Mouse (Mus musculus) heart, embryonic 16.5 days (tissue): ENCODE results near the gene Gmds. TPM values are rescaled to one million over a fixed set of nuclear protein-coding genes. Genes with fewer than 3 reads are reported as not detected.

Experiments used
- ATAC-seq: fragments of 200-750 bp; cut with Nextera tagmentation; replicated peaks from 2 replicates; pipeline ENCODE4 v1.8.0; 2017; ENCODE audit warnings: moderate number of reproducible peaks; ENCODE audit not compliant: insufficient read depth, low FRiP score; ENCODE audit errors: extremely low read depth
- H3K27ac ChIP-seq: fragments of 300-500 bp; sonication (generic); 2 replicates; pipeline ENCODE4 v1.5.1; 2014; ENCODE audit warnings: mild to moderate bottlenecking, low read length, control low read depth, moderate library complexity
- H3K27me3 ChIP-seq: fragments of 300-500 bp; sonication (generic); 2 replicates; pipeline ENCODE4 v1.6.1; 2014; ENCODE audit warnings: low read length, mixed read lengths; ENCODE audit not compliant: control insufficient read depth, insufficient read depth
- H3K36me3 ChIP-seq: fragments of 300-500 bp; sonication (generic); 2 replicates; pipeline ENCODE4 v1.6.1; 2014; ENCODE audit not compliant: control insufficient read depth, insufficient read depth
- H3K4me1 ChIP-seq: fragments of 300-500 bp; sonication (generic); 2 replicates; pipeline ENCODE4 v1.6.1; 2014; ENCODE audit warnings: low read length, mixed read lengths; ENCODE audit not compliant: control insufficient read depth, insufficient read depth
- H3K4me2 ChIP-seq: fragments of 300-500 bp; sonication (generic); 2 replicates; pipeline ENCODE4 v1.6.1; 2014; ENCODE audit warnings: low read depth, mild to moderate bottlenecking, control low read depth, low read length
- H3K4me3 ChIP-seq: fragments of 300-500 bp; sonication (generic); 2 replicates; pipeline ENCODE4 v1.5.1; 2014; ENCODE audit warnings: mild to moderate bottlenecking, control low read depth, low read length
- H3K9ac ChIP-seq: fragments of 300-500 bp; sonication (generic); 2 replicates; pipeline ENCODE4 v1.6.1; 2014; ENCODE audit warnings: low read length, control low read depth
- H3K9me3 ChIP-seq: fragments of 300-500 bp; sonication (generic); replicated peaks from 2 replicates; pipeline ENCODE4 v1.6.1; 2016; ENCODE audit warnings: low read length; ENCODE audit not compliant: control insufficient read depth
- WGBS: fragments of 180-500 bp; shearing (Covaris S2); extraction: QIAGEN DNeasy Blood & Tissue Kit; methylation state at CpG from one replicate; pipeline ENCODE4 v1.1.7; 2014; 5-methylcytosine and 5-hydroxymethylcytosine counted together
- polyA plus RNA-seq: library from polyadenylated mRNA; unstranded; fragments of >200 nt; fragmentation: Nextera tagmentation; extraction: Ambion mirVana; gene quantifications from 2 replicates; pipeline ENCODE4 v1.2.1, GENCODE M21; 2015

Gmds gene
- polyA plus RNA-seq, 1 experiment from 2014 or later: 21.8 TPM

DNA sequence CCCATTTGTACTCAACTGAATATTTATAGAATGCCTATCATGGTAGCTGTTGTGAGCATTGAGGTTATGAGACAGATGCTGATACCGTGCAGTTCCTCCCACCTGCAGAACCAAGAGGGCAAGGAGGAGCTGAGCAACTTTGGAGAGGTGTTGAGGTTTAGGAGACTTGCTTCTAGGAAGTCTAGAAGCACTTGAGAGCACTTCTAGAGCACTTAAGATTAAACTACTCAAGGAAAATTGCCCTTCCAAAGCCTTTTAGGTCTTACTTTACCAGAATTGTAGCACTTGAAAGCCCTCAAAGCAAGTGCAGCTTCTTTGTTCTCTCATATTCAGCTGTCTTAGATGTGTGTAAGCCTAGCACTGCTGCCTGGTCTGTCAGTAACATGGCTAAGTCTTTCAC, 409.2 kb downstream of the Gmds start:
- H3K27ac ChIP-seq: no peak overlapping the region
- H3K4me2 ChIP-seq: no peak overlapping the region
- H3K9ac ChIP-seq: no peak overlapping the region
- H3K27me3 ChIP-seq: no peaks in the 10 kb centered on the region
- H3K9me3 ChIP-seq: no peaks in the 10 kb centered on the region
- 37% methylated on average over 1 of the region's 1 CpGs for WGBS
- H3K36me3 ChIP-seq: no peaks in the 10 kb centered on the region
- no peak for ATAC-seq
- no peak overlapping the region for H3K4me3 ChIP-seq
- H3K4me1 ChIP-seq: no peaks in the 10 kb centered on the region

DNA sequence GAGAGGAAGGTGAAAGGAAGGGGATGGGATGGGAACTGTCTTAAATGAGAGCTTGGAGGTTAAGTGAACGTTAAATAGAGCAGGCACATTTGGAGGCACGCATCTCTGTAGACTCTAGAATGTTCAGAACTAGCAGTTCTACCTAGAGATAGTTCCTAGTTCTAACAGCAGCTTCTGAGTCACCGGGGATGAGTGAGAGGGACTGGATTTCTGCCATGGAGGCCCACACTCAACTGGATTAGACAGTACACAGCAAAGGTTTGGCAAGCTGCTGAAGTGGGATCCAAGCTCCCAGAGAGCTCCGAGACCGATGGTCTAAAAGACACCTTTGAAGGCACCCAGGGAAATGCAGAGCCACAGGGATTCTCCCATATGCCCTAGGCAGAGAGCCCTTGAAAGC, 411.9 kb downstream of the Gmds start:
- Histone ChIP-seq H3K27me3 (no peaks in the 10 kb centered on the region), H3K4me3 (no peak overlapping the region), H3K36me3 (no peaks in the 10 kb centered on the region), H3K9me3 (no peaks in the 10 kb centered on the region), H3K27ac (no peak overlapping the region), H3K4me1 (no peaks in the 10 kb centered on the region), H3K9ac (no peak overlapping the region), H3K4me2 (no peak overlapping the region)
- WGBS: 75% methylated on average over 5 of the region's 5 CpGs
- ATAC-seq: no peak

DNA sequence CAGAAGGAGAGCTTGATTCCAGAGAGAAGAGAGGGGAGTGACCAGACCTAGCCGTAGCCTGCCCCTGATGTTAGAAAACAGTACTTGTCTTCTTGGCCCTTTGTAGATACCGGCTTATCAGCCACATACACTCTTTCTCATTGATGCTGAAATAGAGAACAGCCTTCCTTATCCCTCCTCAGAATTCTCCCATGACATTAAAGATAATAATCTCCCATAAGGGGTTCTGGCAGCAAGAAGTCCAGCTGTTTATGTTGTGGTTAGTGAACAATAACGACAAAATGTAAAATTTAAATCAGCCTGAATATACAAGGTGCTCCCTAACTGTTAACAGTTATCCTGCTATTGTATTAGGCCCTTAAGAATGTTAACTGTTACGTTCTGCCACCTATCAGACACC, 414.0 kb downstream of the Gmds start:
- H3K27me3 ChIP-seq: no peaks in the 10 kb centered on the region
- no peaks in the 10 kb centered on the region for H3K9me3 ChIP-seq
- no peak overlapping the region for H3K4me3 ChIP-seq
- H3K4me1 ChIP-seq: no peaks in the 10 kb centered on the region
- no peak overlapping the region for H3K9ac ChIP-seq
- H3K27ac ChIP-seq: no peak overlapping the region
- no peak for ATAC-seq
- no peak overlapping the region for H3K4me2 ChIP-seq
- WGBS: 58% methylated on average over 4 of the region's 4 CpGs
- no peaks in the 10 kb centered on the region for H3K36me3 ChIP-seq

GRCm38 (mm10) chr13:31919716-31920115, 418.8 kb downstream of the Gmds start:
- Histone ChIP-seq H3K9me3 (no peaks in the 10 kb centered on the region), H3K4me2 (no peak overlapping the region), H3K36me3 (no peaks in the 10 kb centered on the region), H3K27me3 (no peaks in the 10 kb centered on the region), H3K4me1 (peaks cover 9% of the 10 kb centered on the region; the same call in 1 of the 2 replicates), H3K27ac (no peak overlapping the region), H3K9ac (no peak overlapping the region), H3K4me3 (no peak overlapping the region)
- WGBS: 77% methylated on average over 2 of the region's 2 CpGs
- no peak for ATAC-seq

DNA sequence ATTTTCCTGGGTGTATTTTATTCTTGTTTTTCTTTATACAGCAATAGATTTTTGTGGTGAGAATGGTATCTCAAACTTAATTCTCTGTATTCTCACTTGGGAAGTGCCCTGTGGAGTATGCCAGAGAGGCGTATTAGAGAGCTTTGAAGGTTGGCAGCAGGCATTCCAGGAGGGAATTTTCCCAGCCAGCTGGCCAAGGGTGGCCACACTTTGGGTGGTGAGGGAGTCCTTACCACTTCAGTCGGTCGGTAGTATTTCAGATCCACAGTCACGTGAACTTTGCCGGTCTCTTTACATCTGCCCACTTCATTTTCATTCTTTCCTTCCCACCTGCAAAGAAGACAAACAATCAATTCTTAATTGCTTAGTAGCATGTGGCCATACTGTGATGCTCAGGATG, 421.2 kb downstream of the Gmds start:
- no peaks in the 10 kb centered on the region for H3K27me3 ChIP-seq
- no peaks in the 10 kb centered on the region for H3K9me3 ChIP-seq
- no peak overlapping the region for H3K9ac ChIP-seq
- ATAC-seq: no peak
- no peak overlapping the region for H3K27ac ChIP-seq
- H3K4me3 ChIP-seq: no peak overlapping the region
- H3K36me3 ChIP-seq: no peaks in the 10 kb centered on the region
- WGBS: 65% methylated on average over 5 of the region's 5 CpGs
- H3K4me2 ChIP-seq: no peak overlapping the region
- peaks cover 9% of the 10 kb centered on the region; the same call in 1 of the 2 replicates for H3K4me1 ChIP-seq

- peak; percentile 55; the same call in 1 of the 2 replicates for ATAC-seq
- H3K36me3 ChIP-seq: no peaks in the 10 kb centered on the region
- H3K4me1 ChIP-seq: peaks cover 9% of the 10 kb centered on the region; the same call in 1 of the 2 replicates
- no peak overlapping the region for H3K4me2 ChIP-seq
- no peak overlapping the region for H3K27ac ChIP-seq
- no peak overlapping the region for H3K4me3 ChIP-seq
- H3K9me3 ChIP-seq: no peaks in the 10 kb centered on the region
- H3K9ac ChIP-seq: no peak overlapping the region
- no peaks in the 10 kb centered on the region for H3K27me3 ChIP-seq
- 61% methylated on average over 6 of the region's 6 CpGs for WGBS
Observed at GRCm38 (mm10) chr13:31915748-31916147, 422.8 kb downstream of the Gmds start.

DNA sequence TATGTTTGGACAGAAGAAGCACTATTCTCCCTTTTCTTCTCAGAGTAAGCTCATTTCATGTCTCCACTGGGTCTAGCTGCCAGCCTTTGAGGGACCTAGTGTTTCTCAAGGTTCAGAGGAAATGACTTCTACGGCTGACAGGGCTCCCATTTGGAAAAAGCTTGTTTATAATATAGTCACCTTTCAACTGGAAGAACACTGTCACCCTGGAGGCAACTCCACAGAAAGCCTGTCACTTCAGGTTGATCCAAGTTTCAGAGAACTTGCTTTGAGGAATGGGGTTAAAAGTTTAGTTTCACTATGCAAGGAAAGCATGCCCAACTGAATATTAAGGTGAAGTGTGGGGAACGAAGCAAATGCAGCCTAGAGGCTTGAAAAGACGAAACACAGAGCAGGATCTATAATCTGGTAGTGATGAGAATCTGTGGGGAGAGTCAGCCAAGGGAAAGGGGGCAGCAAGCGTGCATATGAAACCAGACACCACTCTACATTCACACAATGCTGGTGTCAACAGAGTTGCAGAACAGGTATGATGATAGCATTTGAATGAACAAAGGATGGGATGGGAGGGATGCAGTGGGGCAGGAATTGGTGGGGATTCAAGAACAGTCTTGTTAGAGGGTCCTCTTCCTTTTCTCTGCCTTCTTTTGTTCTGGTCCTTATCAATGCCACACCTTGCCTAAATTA, 423.5 kb downstream of the Gmds start:
- no peak overlapping the region for H3K4me2 ChIP-seq
- no peaks in the 10 kb centered on the region for H3K36me3 ChIP-seq
- H3K27me3 ChIP-seq: no peaks in the 10 kb centered on the region
- no peak overlapping the region for H3K9ac ChIP-seq
- no peaks in the 10 kb centered on the region for H3K9me3 ChIP-seq
- H3K4me3 ChIP-seq: no peak overlapping the region
- no peak for ATAC-seq
- 49% methylated on average over 4 of the region's 4 CpGs for WGBS
- no peak overlapping the region for H3K27ac ChIP-seq
- H3K4me1 ChIP-seq: peaks cover 9% of the 10 kb centered on the region; the same call in 1 of the 2 replicates

DNA sequence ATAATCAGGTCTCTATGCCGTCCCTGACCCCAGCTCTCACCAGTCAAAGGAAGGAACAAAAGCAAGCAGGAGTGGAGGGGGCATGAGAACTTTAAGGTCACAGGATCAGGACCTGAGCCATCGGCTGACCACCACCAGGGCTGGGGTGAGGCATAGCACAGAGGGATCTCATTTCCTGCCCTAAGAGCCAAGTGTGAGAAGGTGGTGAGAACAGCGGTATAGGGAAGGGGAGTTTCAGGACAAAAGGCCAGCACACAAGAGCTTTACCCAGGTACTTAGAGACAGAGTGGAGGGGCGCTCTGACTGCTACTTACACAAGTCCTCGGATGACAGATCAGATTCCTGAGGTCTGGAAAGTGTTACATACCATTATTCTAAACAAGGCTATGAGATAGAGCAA, 426.6 kb downstream of the Gmds start:
- 20% methylated on average over 5 of the region's 5 CpGs for WGBS
- no peak overlapping the region for H3K9ac ChIP-seq
- no peaks in the 10 kb centered on the region for H3K36me3 ChIP-seq
- no peak overlapping the region for H3K4me2 ChIP-seq
- no peak for ATAC-seq
- no peak overlapping the region for H3K4me3 ChIP-seq
- no peak overlapping the region for H3K27ac ChIP-seq
- peaks cover 9% of the 10 kb centered on the region; the same call in 1 of the 2 replicates for H3K4me1 ChIP-seq
- H3K9me3 ChIP-seq: no peaks in the 10 kb centered on the region
- no peaks in the 10 kb centered on the region for H3K27me3 ChIP-seq

DNA sequence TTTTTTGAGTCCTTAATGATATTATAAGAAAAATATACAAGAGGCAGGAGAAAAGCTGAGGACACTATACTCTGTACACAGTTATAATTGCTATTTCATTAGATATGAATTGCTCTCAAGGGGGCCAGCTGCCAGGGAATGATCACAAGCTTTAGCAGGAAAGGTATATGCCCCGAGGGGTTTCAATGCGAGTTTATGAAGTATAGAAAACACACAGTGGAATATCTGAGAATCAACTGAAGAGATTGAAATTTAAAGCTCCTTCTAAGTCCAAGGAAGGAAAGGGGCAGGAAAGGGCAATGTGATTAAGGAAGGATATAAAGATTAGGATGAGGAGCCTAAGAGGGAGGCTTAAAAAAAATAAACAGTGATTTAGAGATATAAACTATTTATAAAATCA, 427.2 kb downstream of the Gmds start:
- no peaks in the 10 kb centered on the region for H3K9me3 ChIP-seq
- H3K9ac ChIP-seq: no peak overlapping the region
- WGBS: 59% methylated on average over 2 of the region's 2 CpGs
- H3K36me3 ChIP-seq: no peaks in the 10 kb centered on the region
- no peak overlapping the region for H3K27ac ChIP-seq
- peaks cover 9% of the 10 kb centered on the region; the same call in 1 of the 2 replicates for H3K4me1 ChIP-seq
- H3K4me2 ChIP-seq: no peak overlapping the region
- no peak for ATAC-seq
- no peaks in the 10 kb centered on the region for H3K27me3 ChIP-seq
- no peak overlapping the region for H3K4me3 ChIP-seq
